Mouse (Mus musculus): ENCODE measurements at regions not wholly inside any gene's neighbourhood (a gene's known extent, or its start where the extent isn't known, plus 50 kb on each side); places are given as distances from the start of the nearest gene placed in this dataset.

- TF ChIP-seq ZC3H11A (IDR thresholded peaks at IDR 0.05; ENCODE audit: borderline replicate concordance, low read depth, low read length) (no peak), MAFK (IDR thresholded peaks at IDR 0.05; ENCODE audit: insufficient read depth, low read depth, low read length) (no peak), HCFC1 (IDR thresholded peaks at IDR 0.05; ENCODE audit: borderline replicate concordance, insufficient read depth, low read length) (no peak), ZNF384 (IDR thresholded peaks at IDR 0.05; ENCODE audit: low read depth, low read length) (no peak)
These were observed 484.3 kb upstream of the Klhl29 start for GRCm38 (mm10) chr12:5859795-5860194.
